Mouse (Mus musculus) skeletal muscle tissue, adult 2 months (tissue): ENCODE data around the gene Washc4.
A peak's percentile ranks its signal among the peaks of the same experiment; 100 is the strongest.
"Not testable (repeated sequence)": the region's sequence is repeated elsewhere in the genome, so short reads cannot be mapped to it uniquely, and the experiment has no call there.

Experiments used
- DNase-seq: peaks from one replicate; pipeline ENCODE4 v3.0.0-alpha.2; 2012; ENCODE audit warnings: low read depth, low spot score

The Washc4 gene

GRCm38 (mm10) chr10:83543439-83544102 is at the start of gene Washc4:
TSS of gene Washc4 (plus strand) at chr10:83543752.
- DNase-seq: peak; percentile 84

GRCm38 (mm10) chr10:83497321-83497720 is 46.2 kb upstream of the Washc4 start:
- DNase-seq: no peak

GRCm38 (mm10) chr10:83508962-83509660 is 34.4 kb upstream of the Washc4 start:
- no peak for DNase-seq

GRCm38 (mm10) chr10:83511304-83511703 is 32.2 kb upstream of the Washc4 start:
- DNase-seq: no peak

GRCm38 (mm10) chr10:83513736-83514135 is 29.8 kb upstream of the Washc4 start:
- DNase-seq: no peak

GRCm38 (mm10) chr10:83520990-83521389 is 22.6 kb upstream of the Washc4 start:
- DNase-seq: no peak

GRCm38 (mm10) chr10:83524238-83524637 is 19.3 kb upstream of the Washc4 start:
- not testable (repeated sequence) for DNase-seq

- DNase-seq: no peak
Measured at GRCm38 (mm10) chr10:83530384-83530967, 13.1 kb upstream of the Washc4 start.

GRCm38 (mm10) chr10:83533258-83533909 is 10.2 kb upstream of the Washc4 start:
- peak; percentile 66 for DNase-seq

GRCm38 (mm10) chr10:83533910-83534283 is 9.7 kb upstream of the Washc4 start, which contains the start of gene Aldh1l2:
TSS of gene Aldh1l2 (minus strand) at chr10:83534140.
- peak; percentile 38 for DNase-seq

GRCm38 (mm10) chr10:83536436-83536835 is 7.1 kb upstream of the Washc4 start:
- DNase-seq: no peak

GRCm38 (mm10) chr10:83539311-83539980 is 4.1 kb upstream of the Washc4 start:
- DNase-seq: no peak

GRCm38 (mm10) chr10:83540092-83540491 is 3.5 kb upstream of the Washc4 start:
- peak; percentile 6 for DNase-seq

GRCm38 (mm10) chr10:83542241-83542640 is 1.3 kb upstream of the Washc4 start:
- no peak for DNase-seq

- peak; percentile 10 for DNase-seq
Measured at GRCm38 (mm10) chr10:83544103-83544479, 539 bp downstream of the Washc4 start.

- DNase-seq: no peak
Measured at GRCm38 (mm10) chr10:83545341-83545740, 1.8 kb downstream of the Washc4 start.

GRCm38 (mm10) chr10:83563005-83563404 is 19.5 kb downstream of the Washc4 start:
- no peak for DNase-seq

GRCm38 (mm10) chr10:83565449-83566441 is 22.2 kb downstream of the Washc4 start:
- DNase-seq: no peak

- no peak for DNase-seq
Measured at GRCm38 (mm10) chr10:83590801-83591200, 47.2 kb downstream of the Washc4 start.

GRCm38 (mm10) chr10:83592616-83593015 is 49.1 kb downstream of the Washc4 start:
- no peak for DNase-seq
